Mouse (Mus musculus) right cerebral cortex, postnatal 25 days (tissue): ENCODE data around the gene AK157302.
"Not testable (repeated sequence)": the region's sequence is repeated elsewhere in the genome, so short reads cannot be mapped to it uniquely, and the experiment has no call there.

Source experiments
- DNase-seq: peaks from one replicate; pipeline ENCODE4 v3.0.0; 2022

AK157302 gene

GRCm38 (mm10) chr13:21495080-21495479 lies at the start of gene AK157302:
Gene AK157302 (plus strand): TSS chr13:21495223.
- DNase-seq, result no peak

- no peak for DNase-seq
These were observed 48.2 kb upstream of the AK157302 start for GRCm38 (mm10) chr13:21446796-21447195.

- DNase-seq, result no peak
These were observed 47.0 kb upstream of the AK157302 start for GRCm38 (mm10) chr13:21447856-21448614.

GRCm38 (mm10) chr13:21453042-21453441 lies 42.0 kb upstream of the AK157302 start:
- no peak for DNase-seq

- DNase-seq, result peak; percentile 83
These were observed 41.6 kb upstream of the AK157302 start, which contains the start of gene Zscan26 for GRCm38 (mm10) chr13:21453449-21453848. Gene Zscan26 (minus strand): TSS chr13:21453730.

GRCm38 (mm10) chr13:21454133-21454532 lies 40.9 kb upstream of the AK157302 start:
- no peak for DNase-seq

- no peak for DNase-seq
These were observed 38.7 kb upstream of the AK157302 start for GRCm38 (mm10) chr13:21456347-21456746.

- not testable (repeated sequence) for DNase-seq
These were observed 32.5 kb upstream of the AK157302 start for GRCm38 (mm10) chr13:21462516-21462915.

GRCm38 (mm10) chr13:21467336-21467735 lies 27.7 kb upstream of the AK157302 start:
- DNase-seq, result no peak

GRCm38 (mm10) chr13:21468061-21469019 lies 26.7 kb upstream of the AK157302 start, which contains the start of gene Nkapl:
Gene Nkapl (minus strand): TSS chr13:21468509.
- peak; percentile 81 for DNase-seq

GRCm38 (mm10) chr13:21469097-21469496 lies 25.9 kb upstream of the AK157302 start:
- DNase-seq, result no peak

GRCm38 (mm10) chr13:21472427-21472826 lies 22.6 kb upstream of the AK157302 start:
- DNase-seq, result no peak

- DNase-seq, result peak; percentile 77
These were observed 16.0 kb upstream of the AK157302 start, which contains the start of the genes Zkscan4 and Gm10065 for GRCm38 (mm10) chr13:21478759-21479670. Gene Zkscan4 (plus strand): TSS chr13:21478907. Gene Gm10065 (minus strand): TSS chr13:21479441.

GRCm38 (mm10) chr13:21486881-21487280 lies 8.1 kb upstream of the AK157302 start:
- no peak for DNase-seq

- DNase-seq, result no peak
These were observed 2.2 kb upstream of the AK157302 start for GRCm38 (mm10) chr13:21492847-21493246.

GRCm38 (mm10) chr13:21501182-21501581 lies 6.2 kb downstream of the AK157302 start, which contains the start of gene Gm11273:
Gene Gm11273 (minus strand): TSS chr13:21501418.
- DNase-seq, result not testable (repeated sequence)

GRCm38 (mm10) chr13:21502296-21502695 lies 7.3 kb downstream of the AK157302 start:
- no peak for DNase-seq

- peak; percentile 81 for DNase-seq
These were observed 11.2 kb downstream of the AK157302 start for GRCm38 (mm10) chr13:21506221-21506649.

- no peak for DNase-seq
These were observed 35.1 kb downstream of the AK157302 start for GRCm38 (mm10) chr13:21530136-21530535.

- peak; percentile 87 for DNase-seq
These were observed 35.8 kb downstream of the AK157302 start, which contains the start of gene Zkscan8 for GRCm38 (mm10) chr13:21530781-21531201. Gene Zkscan8 (minus strand): TSS chr13:21531120.

- no peak for DNase-seq
These were observed 47.7 kb downstream of the AK157302 start, which contains the start of gene Olfr1366 for GRCm38 (mm10) chr13:21542708-21543107. Gene Olfr1366 (minus strand): TSS chr13:21542808.
